8 mouse cellular contexts compared by ENCODE assay signal in genomic region chr15:102761745-102762378, GRCm38 (mm10). TPM values are rescaled to one million over a fixed set of nuclear protein-coding genes. Genes with fewer than 3 reads are reported as not detected.
A peak's percentile ranks its signal among the peaks of the same experiment; 100 is the strongest.
DNase-seq lines count a peak whose midpoint lies in the region; TF ChIP-seq lines count a peak whose summit lies in the region.
"Had no signal": no experiment of that assay in that cellular context is flagged by ENCODE, and none has a peak within 500 bp of the region (broad histone marks: within the 10 kb centered on the region; RNA-seq: fewer than 3 reads in every experiment).

No protein-coding gene starts in this region.

- no peak for TF ChIP-seq POLR2A in MEL (IDR thresholded peaks at IDR 0.05; ENCODE audit: control insufficient read depth in 1 of 2, insufficient read depth in 1 of 2, low read depth in 1 of 2, low read length in 2 of 2, poor library complexity in 1 of 2)

- H3K36me3 ChIP-seq in MEL (ENCODE audit: control insufficient read depth in 1 of 2, insufficient read depth in 2 of 2, low read length in 2 of 2), result peaks cover 0 to 5% of the 10 kb centered on the region in 2 experiments; a peak in 1 of 4 replicates
- H3K36me3 ChIP-seq: heart, embryonic 13.5 days had no signal

- H3K4me3 ChIP-seq in MEL (ENCODE audit: control insufficient read depth in 1 of 2, insufficient read depth in 1 of 2, low read depth in 2 of 2, low read length in 2 of 2), result no peak overlapping the region
- H3K4me3 ChIP-seq: heart, embryonic 13.5 days had no signal

- intact Hi-C loops in gastrocnemius, postnatal 36 days (cut with DNase I), result loop anchor here (5.0 kb wide), 2 partner anchors 180 to 415 kb away; no protein-coding TSS in a partner anchor

- peaks cover 7 to 20% of the 10 kb centered on the region in 2 experiments; a peak in 3 of 4 replicates for H3K27me3 ChIP-seq in MEL (ENCODE audit: control insufficient read depth in 1 of 2, insufficient read depth in 2 of 2, low read length in 2 of 2)

- H3K9ac ChIP-seq in MEL (ENCODE audit: control insufficient read depth, low read depth, low read length, poor library complexity, severe bottlenecking), result no peak overlapping the region
- H3K9ac ChIP-seq: heart, embryonic 13.5 days had no signal

- peak; percentile 48 to 73 (median 59) for TF ChIP-seq CTCF in MEL (IDR thresholded peaks at IDR 0.05 in 2 of 3, conservative IDR thresholded peaks at IDR 0.05 in 1 of 3; ENCODE audit: control insufficient read depth in 1 of 3, insufficient read depth in 1 of 3, low read depth in 2 of 3, low read length in 3 of 3, poor library complexity in 1 of 3, severe bottlenecking in 1 of 3)

- H3K4me1 ChIP-seq in MEL (ENCODE audit: control insufficient read depth in 1 of 2, insufficient read depth in 2 of 2, low read length in 2 of 2), result peaks cover 0 to 8% of the 10 kb centered on the region in 2 experiments; a peak in 2 of 4 replicates
- H3K4me1 ChIP-seq: heart, embryonic 13.5 days had no signal

- no peak overlapping the region for H3K27ac ChIP-seq in MEL (ENCODE audit: control insufficient read depth, low read depth, low read length)
- H3K27ac ChIP-seq: heart, embryonic 13.5 days had no signal

- TF ChIP-seq RAD21 in MEL (IDR thresholded peaks at IDR 0.05; ENCODE audit: low read depth, low read length), result peak; percentile 73

- no peaks in the 10 kb centered on the region for H3K9me3 ChIP-seq in MEL (replicated peaks; ENCODE audit: insufficient read depth, low read length)
- H3K9me3 ChIP-seq: heart, embryonic 13.5 days had no signal

- no peaks in the 10 kb centered on the region for H3K79me2 ChIP-seq in MEL (ENCODE audit: control insufficient read depth, insufficient read depth, low read length, poor library complexity)

- peak; percentile 57 for DNase-seq in CD4-positive, CD25-positive, alpha-beta regulatory T cell, adult 2 months (ENCODE audit: low read depth, low spot score)
- DNase-seq in MEL (ENCODE audit: low read depth, low spot score), result peak; percentile 78
- peak; percentile 72 to 79 for DNase-seq in cerebellum, postnatal 10 days
- peak; percentile 33 to 37 for DNase-seq in gastrocnemius, postnatal 36 days
- peak; percentile 65 for DNase-seq in kidney, postnatal 14 days
- DNase-seq in lung, postnatal 14 days, result peak; percentile 50
- peak; percentile 41 for DNase-seq in retina, postnatal 7 days (ENCODE audit: low read depth, low spot score)

- TF ChIP-seq EP300 in MEL (IDR thresholded peaks at IDR 0.05; ENCODE audit: low read depth in 1 of 2, low read length in 2 of 2), result no peak

TF ChIP-seq in MEL, 35 proteins besides CTCF, POLR2A, EP300 and RAD21:
- TF ChIP-seq BHLHE40 (IDR thresholded peaks at IDR 0.05; ENCODE audit: borderline replicate concordance, low read depth, low read length) (no peak), SMC3 (IDR thresholded peaks at IDR 0.05; ENCODE audit: low read depth, low read length) (peak; percentile 63), ZC3H11A (IDR thresholded peaks at IDR 0.05; ENCODE audit: low read depth, low read length) (peak; percentile 62), NRF1 (IDR thresholded peaks at IDR 0.05; ENCODE audit: insufficient read depth, low read depth, low read length, poor library complexity, severe bottlenecking) (no peak)

RNA-seq across cellular contexts. Expression of gene Calcoco1, which starts 39.9 kb away (rescaled TPM):
- total RNA-seq in MEL (2012; rRNA removed), result 2.9 and 3.5 TPM in 2 replicates
- polyA plus RNA-seq in MEL (2012; ENCODE audit: insufficient read depth in 1 of 2, insufficient read length in 2 of 2, low read depth in 1 of 2, low replicate concordance in 2 of 2, missing spikeins in 1 of 2), result 10 to 100 TPM in 1 of 2 experiments, not detected in 1; 19.0 TPM
- total RNA-seq in gastrocnemius, postnatal 36 days (2021), result 10 to 100 TPM; 57.9 to 72.7 TPM

Comparison
In these comparisons a context has a peak if more than half of its experiments do, and no peak if none do; other contexts are left out.
1. RNA of gene Calcoco1, which starts 39.9 kb away (total RNA-seq): 57.9 to 72.7 TPM in gastrocnemius, postnatal 36 days; 2.9 to 3.5 TPM in MEL; every median in the first group is over 10 times any median in the second.
2. Peak in every context shown above with its lines, with median percentiles within 50 percentile points of each other: DNase-seq.